In genomic region chr10:79597051-79597935, GRCm38 (mm10) we compare ENCODE assay signal across 18 mouse cellular contexts. TPM values are rescaled to one million over a fixed set of nuclear protein-coding genes. Genes with fewer than 3 reads are reported as not detected.
DNase-seq lines count a peak whose midpoint lies in the region; ATAC-seq and TF ChIP-seq lines count a peak whose summit lies in the region.
"Had no signal": no experiment of that assay in that cellular context is flagged by ENCODE, and none has a peak within 500 bp of the region (broad histone marks: within the 10 kb centered on the region; RNA-seq: fewer than 3 reads in every experiment).

No protein-coding gene starts in this region.

- no peak overlapping the region for H3K4me3 ChIP-seq in forebrain, postnatal 0 days (ENCODE audit: low read depth, low read length)
- H3K4me3 ChIP-seq in forebrain, embryonic 12.5 days (replicated peaks), result no peak overlapping the region
- H3K4me3 ChIP-seq in MEL (ENCODE audit: control insufficient read depth in 1 of 2, insufficient read depth in 1 of 2, low read depth in 2 of 2, low read length in 2 of 2), result no peak overlapping the region
- H3K4me3 ChIP-seq: embryonic facial prominence, embryonic 12.5 days; heart, embryonic 10.5 days; liver, embryonic 15.5 days had no signal

- no peak overlapping the region for H3K27ac ChIP-seq in forebrain, postnatal 0 days (ENCODE audit: low read depth, low read length)
- no peak overlapping the region for H3K27ac ChIP-seq in forebrain, embryonic 12.5 days
- H3K27ac ChIP-seq in MEL (ENCODE audit: control insufficient read depth, low read depth, low read length), result no peak overlapping the region
- H3K27ac ChIP-seq: embryonic facial prominence, embryonic 12.5 days; heart, embryonic 10.5 days; liver, embryonic 15.5 days had no signal

- WGBS in forebrain, postnatal 0 days, result 26% methylated on average over 13 of the region's 13 CpGs
- 31% methylated on average over 13 of the region's 13 CpGs for WGBS in forebrain, embryonic 12.5 days

- H3K4me2 ChIP-seq in forebrain, postnatal 0 days (ENCODE audit: low read depth), result no peak overlapping the region
- H3K4me2 ChIP-seq in forebrain, embryonic 12.5 days, result no peak overlapping the region
- H3K4me2 ChIP-seq: embryonic facial prominence, embryonic 12.5 days; liver, embryonic 15.5 days had no signal

- peaks cover 8% of the 10 kb centered on the region for H3K27me3 ChIP-seq in forebrain, postnatal 0 days (ENCODE audit: insufficient read depth, low read length)
- peaks cover 35% of the 10 kb centered on the region for H3K27me3 ChIP-seq in forebrain, embryonic 12.5 days
- no peaks in the 10 kb centered on the region; a peak in 2 of 4 replicates for H3K27me3 ChIP-seq in MEL (ENCODE audit: control insufficient read depth in 1 of 2, insufficient read depth in 2 of 2, low read length in 2 of 2)

- TF ChIP-seq EP300 in MEL (IDR thresholded peaks at IDR 0.05; ENCODE audit: low read depth in 1 of 2, low read length in 2 of 2), result no peak

- peak; percentile 78 for ATAC-seq in forebrain, postnatal 0 days
- no peak for ATAC-seq in forebrain, embryonic 12.5 days (ENCODE audit: low FRiP score)
- peak; percentile 55 for ATAC-seq in granulocyte monocyte progenitor cell, adult 5-6 weeks (replicated peaks; ENCODE audit: poor library complexity, severe bottlenecking)
- no peak for ATAC-seq in monocyte, adult 5-6 weeks (replicated peaks; ENCODE audit: insufficient number of reproducible peaks, low FRiP score, low TSS enrichment, poor library complexity, severe bottlenecking)
- ATAC-seq: forebrain, embryonic 16.5 days had no signal

- no peak for TF ChIP-seq CTCF in forebrain, postnatal 0 days (IDR thresholded peaks at IDR 0.05; ENCODE audit: low read depth)
- no peak for TF ChIP-seq CTCF in MEL (IDR thresholded peaks at IDR 0.05 in 2 of 3, conservative IDR thresholded peaks at IDR 0.05 in 1 of 3; ENCODE audit: control insufficient read depth in 1 of 3, insufficient read depth in 1 of 3, low read depth in 2 of 3, low read length in 3 of 3, poor library complexity in 1 of 3, severe bottlenecking in 1 of 3)

- peak; percentile 69 for DNase-seq in forebrain, postnatal 0 days
- peak; percentile 23 for DNase-seq in MEL (ENCODE audit: low read depth, low spot score)
- peak; percentile 77 to 84 for DNase-seq in left cerebral cortex, postnatal 36 days (ENCODE audit: low spot score in 2 of 2)
- DNase-seq in spleen, postnatal 36 days (ENCODE audit: low spot score in 2 of 2), result no peak
- DNase-seq in spleen, adult 18-20 months, result no peak
- DNase-seq: kidney, postnatal 4 days had no signal

- H3K9ac ChIP-seq in forebrain, postnatal 0 days, result no peak overlapping the region
- no peak overlapping the region for H3K9ac ChIP-seq in forebrain, embryonic 12.5 days
- no peak overlapping the region for H3K9ac ChIP-seq in MEL (ENCODE audit: control insufficient read depth, low read depth, low read length, poor library complexity, severe bottlenecking)
- H3K9ac ChIP-seq: embryonic facial prominence, embryonic 12.5 days; liver, embryonic 15.5 days had no signal

- TF ChIP-seq POLR2A in MEL (IDR thresholded peaks at IDR 0.05; ENCODE audit: control insufficient read depth in 1 of 2, insufficient read depth in 1 of 2, low read depth in 1 of 2, low read length in 2 of 2, poor library complexity in 1 of 2), result no peak

- no peaks in the 10 kb centered on the region for H3K79me2 ChIP-seq in MEL (ENCODE audit: control insufficient read depth, insufficient read depth, low read length, poor library complexity)

- no peak for TF ChIP-seq RAD21 in MEL (IDR thresholded peaks at IDR 0.05; ENCODE audit: low read depth, low read length)

- intact Hi-C loops in left cerebral cortex, postnatal 36 days (cut with DNase I), result no loop called here

- H3K9me3 ChIP-seq in forebrain, postnatal 0 days (ENCODE audit: low read length), result no peaks in the 10 kb centered on the region
- no peaks in the 10 kb centered on the region for H3K9me3 ChIP-seq in forebrain, embryonic 12.5 days
- no peaks in the 10 kb centered on the region for H3K9me3 ChIP-seq in MEL (replicated peaks; ENCODE audit: insufficient read depth, low read length)
- H3K9me3 ChIP-seq: embryonic facial prominence, embryonic 12.5 days; G1E; heart, embryonic 10.5 days; liver, embryonic 15.5 days had no signal

- H3K4me1 ChIP-seq in forebrain, postnatal 0 days (ENCODE audit: insufficient read depth), result peaks cover 3% of the 10 kb centered on the region; the same call in 1 of the 2 replicates
- H3K4me1 ChIP-seq in forebrain, embryonic 12.5 days, result no peaks in the 10 kb centered on the region
- H3K4me1 ChIP-seq in MEL (ENCODE audit: control insufficient read depth in 1 of 2, insufficient read depth in 2 of 2, low read length in 2 of 2), result peaks cover 4 to 10% of the 10 kb centered on the region in 2 experiments
- H3K4me1 ChIP-seq: embryonic facial prominence, embryonic 12.5 days; heart, embryonic 10.5 days; liver, embryonic 15.5 days had no signal

- no peaks in the 10 kb centered on the region for H3K36me3 ChIP-seq in forebrain, postnatal 0 days (ENCODE audit: insufficient read depth)
- H3K36me3 ChIP-seq in forebrain, embryonic 12.5 days (replicated peaks), result no peaks in the 10 kb centered on the region
- H3K36me3 ChIP-seq in MEL (ENCODE audit: control insufficient read depth in 1 of 2, insufficient read depth in 2 of 2, low read length in 2 of 2), result peaks cover 0 to 5% of the 10 kb centered on the region in 2 experiments; a peak in 2 of 4 replicates
- H3K36me3 ChIP-seq: embryonic facial prominence, embryonic 12.5 days; G1E; heart, embryonic 10.5 days; liver, embryonic 15.5 days had no signal

TF ChIP-seq in MEL, 35 proteins besides CTCF, POLR2A, EP300 and RAD21 (continues in another document):
- no peak for TF ChIP-seq RCOR1 (IDR thresholded peaks at IDR 0.05; ENCODE audit: low read depth, low read length)

RNA-seq across cellular contexts. Expression of gene Theg, which starts 10.2 kb away (rescaled TPM):
- total RNA-seq in forebrain, postnatal 0 days (2014; rRNA removed), result not detected in 2 replicates
- polyA plus RNA-seq in forebrain, postnatal 0 days (2015; fragmentation: Nextera tagmentation; extraction: Ambion mirVana), result not detected in 2 replicates
- polyA plus RNA-seq in forebrain, embryonic 12.5 days (2016; fragmentation: Nextera tagmentation; extraction: Ambion mirVana), result not detected in 2 replicates
- total RNA-seq in MEL (2012; rRNA removed), result not detected in 2 replicates
- polyA plus RNA-seq in MEL (2012; ENCODE audit: insufficient read depth in 1 of 2, insufficient read length in 2 of 2, low read depth in 1 of 2, low replicate concordance in 2 of 2, missing spikeins in 1 of 2), result not detected
- not detected in 2 replicates for total RNA-seq in granulocyte monocyte progenitor cell, adult 5-6 weeks (2014; fragmentation: Nextera tagmentation)
- total RNA-seq in granulocyte monocyte progenitor cell, adult 5-6 weeks (2017), result not detected in 2 replicates
- 1 to 10 TPM; 1.1 to 1.3 TPM for total RNA-seq in left cerebral cortex, postnatal 36 days (2021)
- total RNA-seq in monocyte, adult 5-6 weeks (2017), result not detected in 3 replicates
- total RNA-seq: adrenal gland, adult 18-20 months; G1E; megakaryocyte, adult 5-6 weeks had no signal
- polyA plus RNA-seq: embryonic facial prominence, embryonic 12.5 days; forebrain, embryonic 16.5 days; G1E; heart, embryonic 10.5 days; liver, embryonic 15.5 days; neural tube, embryonic 11.5 days; thymus, postnatal 0 days had no signal

RNA-seq across cellular contexts. Expression of gene C2cd4c, which starts 16.5 kb away (rescaled TPM):
- total RNA-seq in forebrain, postnatal 0 days (2014; rRNA removed), result 22.2 and 26.7 TPM in 2 replicates
- polyA plus RNA-seq in forebrain, postnatal 0 days (2015; fragmentation: Nextera tagmentation; extraction: Ambion mirVana), result 0.65 and 0.69 TPM in 2 replicates
- 0.05 TPM in 1 of 2 replicates, not detected in the other for polyA plus RNA-seq in forebrain, embryonic 12.5 days (2016; fragmentation: Nextera tagmentation; extraction: Ambion mirVana)
- total RNA-seq in MEL (2012; rRNA removed), result not detected in 2 replicates
- under 1 TPM in 1 of 2 experiments, not detected in 1; 0.01 TPM for polyA plus RNA-seq in MEL (2012; ENCODE audit: insufficient read depth in 1 of 2, insufficient read length in 2 of 2, low read depth in 1 of 2, low replicate concordance in 2 of 2, missing spikeins in 1 of 2)
- total RNA-seq in granulocyte monocyte progenitor cell, adult 5-6 weeks (2014; fragmentation: Nextera tagmentation), result not detected in 2 replicates
- not detected in 2 replicates for total RNA-seq in granulocyte monocyte progenitor cell, adult 5-6 weeks (2017)
- 10 to 100 TPM; 15.7 to 16.3 TPM for total RNA-seq in left cerebral cortex, postnatal 36 days (2021)
- not detected in 3 replicates for total RNA-seq in monocyte, adult 5-6 weeks (2017)
- total RNA-seq: G1E; megakaryocyte, adult 5-6 weeks had no signal
- polyA plus RNA-seq: G1E; heart, embryonic 10.5 days; liver, embryonic 15.5 days; thymus, postnatal 0 days had no signal

RNA-seq across cellular contexts. Expression of gene Shc2, which starts 40.4 kb away (rescaled TPM):
- 45.3 and 54.7 TPM in 2 replicates for total RNA-seq in forebrain, postnatal 0 days (2014; rRNA removed)
- polyA plus RNA-seq in forebrain, postnatal 0 days (2015; fragmentation: Nextera tagmentation; extraction: Ambion mirVana), result 11.3 and 16.9 TPM in 2 replicates
- polyA plus RNA-seq in forebrain, embryonic 12.5 days (2016; fragmentation: Nextera tagmentation; extraction: Ambion mirVana), result 11.9 and 12.7 TPM in 2 replicates
- not detected in 2 replicates for total RNA-seq in MEL (2012; rRNA removed)
- not detected for polyA plus RNA-seq in MEL (2012; ENCODE audit: insufficient read depth in 1 of 2, insufficient read length in 2 of 2, low read depth in 1 of 2, low replicate concordance in 2 of 2, missing spikeins in 1 of 2)
- not detected in 2 replicates for total RNA-seq in granulocyte monocyte progenitor cell, adult 5-6 weeks (2014; fragmentation: Nextera tagmentation)
- total RNA-seq in granulocyte monocyte progenitor cell, adult 5-6 weeks (2017), result not detected in 2 replicates
- 10 to 100 TPM; 43.7 to 52.3 TPM for total RNA-seq in left cerebral cortex, postnatal 36 days (2021)
- not detected in 3 replicates for total RNA-seq in monocyte, adult 5-6 weeks (2017)
- total RNA-seq: megakaryocyte, adult 5-6 weeks had no signal
- polyA plus RNA-seq: G1E had no signal

RNA-seq across cellular contexts. Expression of gene Mier2, which starts 42.3 kb away (rescaled TPM):
- total RNA-seq in forebrain, postnatal 0 days (2014; rRNA removed), result 70.0 and 73.0 TPM in 2 replicates
- polyA plus RNA-seq in forebrain, postnatal 0 days (2015; fragmentation: Nextera tagmentation; extraction: Ambion mirVana), result 37.5 and 38.6 TPM in 2 replicates
- 69.0 and 70.6 TPM in 2 replicates for polyA plus RNA-seq in forebrain, embryonic 12.5 days (2016; fragmentation: Nextera tagmentation; extraction: Ambion mirVana)
- total RNA-seq in MEL (2012; rRNA removed), result 19.8 and 24.8 TPM in 2 replicates
- polyA plus RNA-seq in MEL (2012; ENCODE audit: insufficient read depth in 1 of 2, insufficient read length in 2 of 2, low read depth in 1 of 2, low replicate concordance in 2 of 2, missing spikeins in 1 of 2), result 10 to 100 TPM in 1 of 2 experiments, not detected in 1; 36.2 TPM
- total RNA-seq in granulocyte monocyte progenitor cell, adult 5-6 weeks (2014; fragmentation: Nextera tagmentation), result 24.4 and 24.8 TPM in 2 replicates
- total RNA-seq in granulocyte monocyte progenitor cell, adult 5-6 weeks (2017), result 10.8 and 16.8 TPM in 2 replicates
- 10 to 100 TPM; 41.9 to 55.9 TPM for total RNA-seq in left cerebral cortex, postnatal 36 days (2021)
- 10.0 to 20.6 TPM (median 14.6 TPM) in 3 replicates for total RNA-seq in monocyte, adult 5-6 weeks (2017)
- total RNA-seq: G1E had no signal

RNA-seq across cellular contexts. Expression of gene Odf3l2, which starts 48.2 kb away (rescaled TPM):
- total RNA-seq in forebrain, postnatal 0 days (2014; rRNA removed), result 0.38 and 0.52 TPM in 2 replicates
- 0.44 and 0.81 TPM in 2 replicates for polyA plus RNA-seq in forebrain, postnatal 0 days (2015; fragmentation: Nextera tagmentation; extraction: Ambion mirVana)
- not detected in 2 replicates for polyA plus RNA-seq in forebrain, embryonic 12.5 days (2016; fragmentation: Nextera tagmentation; extraction: Ambion mirVana)
- not detected in 2 replicates for total RNA-seq in MEL (2012; rRNA removed)
- not detected for polyA plus RNA-seq in MEL (2012; ENCODE audit: insufficient read depth in 1 of 2, insufficient read length in 2 of 2, low read depth in 1 of 2, low replicate concordance in 2 of 2, missing spikeins in 1 of 2)
- not detected in 2 replicates for total RNA-seq in granulocyte monocyte progenitor cell, adult 5-6 weeks (2014; fragmentation: Nextera tagmentation)
- not detected in 2 replicates for total RNA-seq in granulocyte monocyte progenitor cell, adult 5-6 weeks (2017)
- under 1 TPM; 0.25 to 0.63 TPM for total RNA-seq in left cerebral cortex, postnatal 36 days (2021)
- not detected in 3 replicates for total RNA-seq in monocyte, adult 5-6 weeks (2017)
- total RNA-seq: adrenal gland, adult 18-20 months; megakaryocyte, adult 5-6 weeks had no signal
- polyA plus RNA-seq: embryonic facial prominence, embryonic 12.5 days; G1E; heart, embryonic 10.5 days; liver, embryonic 15.5 days; neural tube, embryonic 11.5 days; thymus, postnatal 0 days had no signal

Comparison
In these comparisons a context has a peak if more than half of its experiments do, and no peak if none do; other contexts are left out.
1. ATAC-seq: peak in forebrain, postnatal 0 days (single experiment) and granulocyte monocyte progenitor cell, adult 5-6 weeks (single experiment); none in forebrain, embryonic 12.5 days (single experiment) and monocyte, adult 5-6 weeks (single experiment).
2. DNase-seq: peak in forebrain, postnatal 0 days (single experiment), MEL (single experiment) and left cerebral cortex, postnatal 36 days (2 of 2); none in spleen, postnatal 36 days (0 of 2) and spleen, adult 18-20 months (0 of 2).
3. RNA of gene C2cd4c, which starts 16.5 kb away (total RNA-seq): 22.2 to 26.7 TPM in forebrain, postnatal 0 days and 15.7 to 16.3 TPM in left cerebral cortex, postnatal 36 days; not detected in MEL, not detected in granulocyte monocyte progenitor cell, adult 5-6 weeks and not detected in monocyte, adult 5-6 weeks; every median in the first group is over 10 times any median in the second.
4. RNA of gene Shc2, which starts 40.4 kb away (total RNA-seq): 45.3 to 54.7 TPM in forebrain, postnatal 0 days and 43.7 to 52.3 TPM in left cerebral cortex, postnatal 36 days; not detected in MEL, not detected in granulocyte monocyte progenitor cell, adult 5-6 weeks and not detected in monocyte, adult 5-6 weeks; every median in the first group is over 10 times any median in the second.